8 mouse cellular contexts compared by ENCODE assay signal in the genomic region with DNA sequence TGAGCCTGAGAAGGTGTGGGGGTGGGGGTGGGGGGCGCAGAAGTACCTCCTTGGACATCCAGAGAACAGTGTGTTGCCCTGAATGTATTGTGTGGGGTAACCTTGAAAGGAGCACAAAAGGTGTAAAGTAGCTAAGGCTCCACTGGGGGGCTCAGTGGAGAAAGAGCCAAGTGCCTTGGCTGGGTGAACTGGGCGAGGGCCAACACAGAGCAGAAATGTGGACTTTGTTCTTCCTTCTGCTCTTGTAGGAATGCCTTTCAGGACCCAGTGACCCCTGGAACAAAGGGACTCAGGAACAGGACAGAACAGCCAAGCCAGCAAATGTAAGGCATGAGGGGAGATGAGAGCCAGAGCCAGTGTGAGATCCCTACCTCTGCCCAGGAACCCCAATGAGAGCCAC. TPM values are rescaled to one million over a fixed set of nuclear protein-coding genes. Genes with fewer than 3 reads are reported as not detected.
DNase-seq lines count a peak whose midpoint lies in the region; ATAC-seq and TF ChIP-seq lines count a peak whose summit lies in the region.

No protein-coding gene starts in this region.

- no peak overlapping the region for H3K27ac ChIP-seq in liver, embryonic 11.5 days (ENCODE audit: low read depth, low read length)
- H3K27ac ChIP-seq in liver, embryonic 12.5 days, result no peak overlapping the region
- peak overlapping the region; percentile 80; the same call in 1 of the 2 replicates for H3K27ac ChIP-seq in cortical plate, adult 2 months (ENCODE audit: insufficient read depth, low read length)
- peak overlapping the region; percentile 99 for H3K27ac ChIP-seq in small intestine, adult 2 months (ENCODE audit: insufficient read depth, low read depth, low read length)

- H3K9ac ChIP-seq in liver, embryonic 11.5 days (ENCODE audit: low read depth, low read length), result no peak overlapping the region
- no peak overlapping the region for H3K9ac ChIP-seq in liver, embryonic 12.5 days

- H3K27me3 ChIP-seq in liver, embryonic 11.5 days (replicated peaks; ENCODE audit: control insufficient read depth, insufficient read depth, low read length), result 0 out of 2 replicates have a peak, but pooled peaks cover 3% of the 10 kb centered on the region
- 0 out of 2 replicates have a peak, but pooled peaks cover 6% of the 10 kb centered on the region for H3K27me3 ChIP-seq in liver, embryonic 12.5 days (replicated peaks)
- no peaks in the 10 kb centered on the region for H3K27me3 ChIP-seq in small intestine, adult 2 months (ENCODE audit: control insufficient read depth, insufficient read depth, low read length)

- no peaks in the 10 kb centered on the region for H3K9me3 ChIP-seq in liver, embryonic 11.5 days (ENCODE audit: control insufficient read depth, low read length)
- no peaks in the 10 kb centered on the region for H3K9me3 ChIP-seq in liver, embryonic 12.5 days (replicated peaks)

- no peak overlapping the region for H3K4me3 ChIP-seq in liver, embryonic 11.5 days (ENCODE audit: low read depth, low read length)
- no peak overlapping the region for H3K4me3 ChIP-seq in liver, embryonic 12.5 days
- H3K4me3 ChIP-seq in cortical plate, adult 2 months (ENCODE audit: insufficient read depth, low read length), result no peak overlapping the region
- no peak overlapping the region for H3K4me3 ChIP-seq in small intestine, adult 2 months (ENCODE audit: low read depth, low read length)

- H3K4me1 ChIP-seq in liver, embryonic 11.5 days (replicated peaks; ENCODE audit: control insufficient read depth, insufficient read depth, low read length), result no peaks in the 10 kb centered on the region
- no peaks in the 10 kb centered on the region for H3K4me1 ChIP-seq in liver, embryonic 12.5 days
- no peaks in the 10 kb centered on the region; the same call in 1 of the 2 replicates for H3K4me1 ChIP-seq in cortical plate, adult 2 months (ENCODE audit: control insufficient read depth, insufficient read depth, low read length)
- peaks cover 35% of the 10 kb centered on the region for H3K4me1 ChIP-seq in small intestine, adult 2 months (ENCODE audit: control insufficient read depth, insufficient read depth, insufficient read length, low read length)

- no peak for TF ChIP-seq CTCF in cortical plate, adult 2 months (IDR thresholded peaks at IDR 0.05; ENCODE audit: extremely low read depth, insufficient read depth, low read length)
- 0 out of 2 replicates have a peak, but pooled peaks have one; percentile 24 for TF ChIP-seq CTCF in small intestine, adult 2 months (IDR thresholded peaks at IDR 0.05; ENCODE audit: extremely low read depth, insufficient read length, insufficient replicate concordance, low read depth, low read length)

- no peak overlapping the region for H3K4me2 ChIP-seq in liver, embryonic 11.5 days
- no peak overlapping the region for H3K4me2 ChIP-seq in liver, embryonic 12.5 days

- no peak for TF ChIP-seq POLR2A in cortical plate, adult 2 months (IDR thresholded peaks at IDR 0.05; ENCODE audit: extremely low read depth, insufficient read depth, low read length)
- TF ChIP-seq POLR2A in small intestine, adult 2 months (IDR thresholded peaks at IDR 0.05; ENCODE audit: low read depth, low read length), result no peak

- ATAC-seq in liver, embryonic 11.5 days (replicated peaks; ENCODE audit: low FRiP score), result 0 out of 2 replicates have a peak, but pooled peaks have one; percentile 26
- ATAC-seq in liver, embryonic 12.5 days, result no peak; the same call in 1 of the 2 replicates
- ATAC-seq in erythroid progenitor cell, adult 5-6 weeks (replicated peaks; ENCODE audit: low FRiP score, poor library complexity, severe bottlenecking), result no peak

- DNase-seq in liver, embryonic 11.5 days (ENCODE audit: low spot score), result no peak
- peak; percentile 95 for DNase-seq in kidney, adult 9 months
- DNase-seq in cerebellum, adult 8-10 months, result no peak
- no peak for DNase-seq in right cerebral cortex, postnatal 36 days (ENCODE audit: low spot score in 2 of 2)

- WGBS in liver, embryonic 11.5 days, result 58% methylated on average over 2 of the region's 2 CpGs
- 38% methylated on average over 2 of the region's 2 CpGs for WGBS in liver, embryonic 12.5 days (ENCODE audit: insufficient replicate concordance)
- WGBS in small intestine, adult 2 months, result 22% methylated on average over 2 of the region's 2 CpGs

- no peaks in the 10 kb centered on the region for H3K36me3 ChIP-seq in liver, embryonic 11.5 days (ENCODE audit: control insufficient read depth, insufficient read depth, low read length)
- H3K36me3 ChIP-seq in liver, embryonic 12.5 days, result no peaks in the 10 kb centered on the region
- H3K36me3 ChIP-seq in small intestine, adult 2 months (ENCODE audit: control insufficient read depth, insufficient read depth, low read length), result peaks cover 10% of the 10 kb centered on the region

RNA-seq across cellular contexts. Expression of a gene that starts 15.4 kb away (rescaled TPM):
- 1.9 and 2.2 TPM in 2 replicates for polyA plus RNA-seq in liver, embryonic 11.5 days (2014; fragmentation: Nextera tagmentation; extraction: Ambion mirVana)
- polyA plus RNA-seq in liver, embryonic 12.5 days (2016; fragmentation: Nextera tagmentation; extraction: Ambion mirVana), result 1.3 and 1.9 TPM in 2 replicates
- polyA plus RNA-seq in cortical plate, adult 2 months (2012; rRNA removed), result 3.1 and 3.3 TPM in 2 replicates
- 26.8 and 274 TPM in 2 replicates for polyA plus RNA-seq in small intestine, adult 2 months (2012; rRNA removed)
- total RNA-seq in erythroid progenitor cell, adult 5-6 weeks (2015; ENCODE audit: low replicate concordance), result not detected in 2 replicates
- total RNA-seq in erythroid progenitor cell, adult 5-6 weeks (2017; ENCODE audit: low replicate concordance), result 0.26 TPM in 1 of 2 replicates, not detected in the other

RNA-seq across cellular contexts. Expression of a gene that starts 31.7 kb away (rescaled TPM):
- polyA plus RNA-seq in liver, embryonic 11.5 days (2014; fragmentation: Nextera tagmentation; extraction: Ambion mirVana), result 15.0 and 17.0 TPM in 2 replicates
- 11.1 and 11.8 TPM in 2 replicates for polyA plus RNA-seq in liver, embryonic 12.5 days (2016; fragmentation: Nextera tagmentation; extraction: Ambion mirVana)
- polyA plus RNA-seq in cortical plate, adult 2 months (2012; rRNA removed), result 6.6 and 6.9 TPM in 2 replicates
- 10.7 and 14.0 TPM in 2 replicates for polyA plus RNA-seq in small intestine, adult 2 months (2012; rRNA removed)
- 1.3 and 4.7 TPM in 2 replicates for total RNA-seq in erythroid progenitor cell, adult 5-6 weeks (2015; ENCODE audit: low replicate concordance)
- 1.8 and 3.6 TPM in 2 replicates for total RNA-seq in erythroid progenitor cell, adult 5-6 weeks (2017; ENCODE audit: low replicate concordance)

Comparison
In these comparisons a context has a peak if more than half of its experiments do, and no peak if none do; other contexts are left out.
1. H3K27ac ChIP-seq: peak in cortical plate, adult 2 months (single experiment) and small intestine, adult 2 months (single experiment); none in liver, embryonic 11.5 days (single experiment) and liver, embryonic 12.5 days (single experiment).